Mouse (Mus musculus) lung, adult 2 months (tissue): ENCODE measurements around the gene BC004004. TPM values are rescaled to one million over a fixed set of nuclear protein-coding genes. Genes with fewer than 3 reads are reported as not detected.
A peak's percentile ranks its signal among the peaks of the same experiment; 100 is the strongest.
"Not testable (repeated sequence)": the region's sequence is repeated elsewhere in the genome, so short reads cannot be mapped to it uniquely, and the experiment has no call there.

Source experiments
- DNase-seq: peaks from one replicate; pipeline ENCODE4 v3.0.0; 2022
- H3K4me1 ChIP-seq: fragments of 200-500 bp; 2 replicates; pipeline ENCODE4 v1.6.1; 2011; ENCODE audit warnings: low read length; ENCODE audit not compliant: control insufficient read depth, insufficient read depth
- H3K4me3 ChIP-seq: fragments of 200-500 bp; replicated peaks from 2 replicates; pipeline ENCODE3; 2011; ENCODE audit warnings: low read depth, mild to moderate bottlenecking, control low read depth, low read length; ENCODE audit errors: extremely low read depth
- CTCF ChIP-seq: fragments of 200-500 bp; IDR thresholded peaks from 2 replicates; pipeline ENCODE4 v1.5.1; 2011; ENCODE audit warnings: mild to moderate bottlenecking, low read length, control low read depth; ENCODE audit not compliant: insufficient read depth
- POLR2A ChIP-seq: fragments of 200-500 bp; IDR thresholded peaks from 2 replicates; pipeline ENCODE4 v1.6.1; 2011; ENCODE audit warnings: low read depth, mild to moderate bottlenecking, control low read depth, low read length, borderline replicate concordance; ENCODE audit errors: extremely low read depth
- WGBS: fragments of 180-500 bp; shearing (Covaris S2); methylation state at CpG from one replicate; pipeline ENCODE4 v1.1.7; 2018; 5-methylcytosine and 5-hydroxymethylcytosine counted together
- polyA plus RNA-seq: library from polyadenylated mRNA; depleted of rRNA; stranded (reverse); fragments of >200 nt; gene quantifications from 2 replicates; pipeline ENCODE4 v1.2.3, GENCODE M21; 2012

Gene BC004004
- polyA plus RNA-seq, 1 experiment: 70.8 TPM

DNA sequence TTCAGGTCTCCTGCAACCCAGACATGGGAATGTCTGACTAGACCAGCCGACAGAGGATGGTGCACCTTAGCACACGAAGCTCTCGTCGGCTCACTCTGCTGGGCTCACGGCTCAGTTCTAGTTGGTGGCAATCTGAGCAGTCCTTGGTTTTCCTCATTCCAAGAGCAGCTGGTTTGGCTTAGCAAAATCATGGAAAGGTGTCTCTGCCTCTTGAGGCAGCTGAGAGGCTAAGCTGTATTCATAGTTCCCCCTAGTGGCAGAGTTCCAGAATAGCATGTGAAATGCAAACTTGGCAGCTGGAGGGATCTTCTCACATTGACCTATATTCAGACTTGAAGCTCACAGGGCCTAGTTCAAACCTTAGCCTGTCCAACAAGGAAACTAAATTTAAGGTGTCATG lies 22.0 kb upstream of the BC004004 start:
- TF ChIP-seq CTCF (peak; percentile 39), POLR2A (no peak)
- DNase-seq: peak; percentile 33
- 21% methylated on average over 5 of the region's 5 CpGs for WGBS

DNA sequence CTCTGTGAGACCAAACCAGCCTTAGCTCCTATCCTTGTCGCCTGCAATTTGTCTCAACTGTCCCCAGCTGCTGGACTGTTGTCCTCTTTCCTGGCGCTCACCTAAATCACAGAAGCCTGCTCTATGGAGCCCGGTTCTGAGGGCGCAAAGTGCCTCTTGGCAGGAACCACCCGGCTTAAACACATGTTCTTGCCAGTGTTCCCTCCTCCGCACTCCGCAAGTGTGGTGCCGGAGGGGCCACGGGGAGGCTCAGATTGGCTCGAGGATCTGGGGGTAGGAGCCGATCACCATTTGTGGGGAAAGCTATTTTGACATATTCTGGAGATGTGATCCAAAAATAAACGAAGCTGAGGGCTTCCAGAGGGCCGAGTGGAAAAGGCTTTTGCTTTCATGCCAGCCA lies 20.7 kb upstream of the BC004004 start:
- DNase-seq: no peak
- H3K4me1 ChIP-seq: peaks cover 12% of the 10 kb centered on the region
- TF ChIP-seq POLR2A: no peak
- TF ChIP-seq CTCF: no peak
- WGBS: 69% methylated on average over 13 of the region's 13 CpGs
- no peak overlapping the region for H3K4me3 ChIP-seq

More for the DNA sequence above, 22.0 kb upstream of the BC004004 start:
- Histone ChIP-seq H3K4me3 (no peak overlapping the region), H3K4me1 (peaks cover 4% of the 10 kb centered on the region)

DNA sequence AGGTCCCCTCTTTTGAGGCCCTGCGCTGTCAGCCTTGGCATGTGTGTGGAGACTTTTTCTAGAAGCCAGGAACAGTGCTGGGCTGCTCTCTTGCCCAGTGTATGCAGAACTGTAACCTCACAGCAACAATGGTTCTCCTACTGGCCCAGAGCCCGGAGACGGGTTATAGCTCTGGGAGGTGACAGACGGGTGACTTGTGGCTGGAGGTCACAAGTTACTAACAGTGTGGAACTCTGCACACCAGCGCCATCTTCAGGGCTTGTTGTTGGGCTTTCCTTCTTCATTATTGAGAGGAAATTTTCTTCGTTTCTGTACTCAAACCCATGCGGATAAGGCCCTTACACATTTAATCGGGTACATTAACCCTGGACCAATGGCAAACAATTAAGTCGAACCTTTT lies 19.1 kb upstream of the BC004004 start:
- TF ChIP-seq POLR2A: no peak
- TF ChIP-seq CTCF: peak; percentile 22; the same call in 1 of the 2 replicates
- Histone ChIP-seq H3K4me1 (peaks cover 12% of the 10 kb centered on the region), H3K4me3 (no peak overlapping the region)
- peak; percentile 20 for DNase-seq
- WGBS: 50% methylated on average over 9 of the region's 9 CpGs

DNA sequence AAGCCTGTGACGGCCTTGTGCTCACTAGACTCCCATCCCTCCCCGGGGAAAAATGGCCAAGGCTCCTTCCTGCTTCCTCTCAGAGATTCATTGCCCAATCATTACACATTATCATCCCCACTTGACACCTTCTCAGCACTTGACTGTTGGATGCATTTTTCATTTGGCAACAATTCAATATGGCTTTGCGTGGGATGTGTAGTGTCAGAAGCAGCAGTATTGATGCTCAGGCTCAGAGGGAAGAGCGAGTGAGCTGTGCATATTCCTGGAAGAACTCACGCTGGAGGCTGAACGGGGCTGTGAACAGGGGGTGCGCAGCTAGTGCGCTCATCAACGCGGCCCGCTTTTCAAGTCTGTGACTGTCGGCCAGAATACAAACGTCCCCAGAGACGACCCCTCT lies 17.6 kb upstream of the BC004004 start:
- not testable (repeated sequence) for DNase-seq, H3K4me3 ChIP-seq
- 75% methylated on average over 14 of the region's 14 CpGs for WGBS
- peaks cover 12% of the 10 kb centered on the region for H3K4me1 ChIP-seq

DNA sequence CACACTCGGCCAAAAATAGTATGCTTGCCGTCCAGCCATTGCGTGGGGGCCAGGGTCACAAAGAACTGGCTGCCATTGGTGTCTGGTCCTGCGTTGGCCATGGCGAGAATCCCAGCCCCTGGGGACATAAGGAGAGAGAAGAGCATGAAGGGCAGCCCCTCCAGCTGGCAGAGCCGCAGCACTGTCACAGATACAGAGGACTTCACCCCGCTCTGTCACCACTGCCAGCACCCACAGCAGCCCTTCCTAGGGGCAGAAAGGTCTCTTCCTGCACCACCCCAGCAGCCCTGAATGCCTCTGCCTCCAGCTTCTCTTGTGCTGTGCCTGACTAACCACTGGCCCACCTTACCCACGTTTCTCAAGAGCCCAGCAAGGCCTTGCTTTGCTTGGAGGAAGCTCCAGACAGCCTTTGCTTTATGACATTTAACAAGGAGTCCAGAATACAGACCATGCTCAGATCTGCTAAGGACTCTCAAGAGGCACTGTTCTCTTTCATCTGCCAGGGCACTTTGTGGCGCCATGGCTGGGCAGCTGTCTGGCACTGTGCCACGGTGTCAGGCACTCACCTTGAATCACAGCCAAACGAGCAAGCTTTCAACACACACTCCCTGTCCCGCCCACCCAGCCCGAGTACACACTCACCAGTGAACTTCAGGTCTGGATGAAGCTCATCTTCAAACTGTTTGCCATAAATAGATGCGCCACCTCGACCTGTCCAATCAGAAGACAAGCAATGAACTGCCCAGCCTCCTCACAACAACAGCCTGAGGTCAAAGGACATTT lies 16.8 kb upstream of the BC004004 start:
- DNase-seq: peak; percentile 73
- WGBS: 47% methylated on average over 15 of the region's 15 CpGs
- H3K4me3 ChIP-seq: no peak overlapping the region
- peaks cover 12% of the 10 kb centered on the region for H3K4me1 ChIP-seq
- TF ChIP-seq CTCF (no peak), POLR2A (no peak)

DNA sequence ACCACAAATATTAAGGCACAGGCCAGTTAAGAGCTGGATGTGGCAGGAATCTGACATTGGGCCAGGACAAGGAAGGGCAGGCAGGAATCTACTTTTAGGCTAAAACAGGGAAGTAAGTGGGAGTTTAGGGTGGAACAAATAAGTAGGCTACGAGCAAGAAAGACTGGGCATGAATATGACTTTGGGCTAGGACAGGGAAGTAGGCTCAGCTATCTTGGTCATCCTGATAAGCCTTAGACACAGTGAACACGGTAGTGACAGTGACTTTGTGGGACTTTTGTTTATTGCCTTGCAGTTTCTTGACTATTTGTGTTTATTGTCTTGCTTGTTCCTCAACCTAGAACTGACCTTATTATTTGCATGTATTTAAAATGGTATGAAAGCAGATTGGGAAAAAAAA lies 15.4 kb upstream of the BC004004 start:
- no peak for TF ChIP-seq POLR2A
- no peak for TF ChIP-seq CTCF
- DNase-seq: no peak
- H3K4me1 ChIP-seq: peaks cover 12% of the 10 kb centered on the region
- no peak overlapping the region for H3K4me3 ChIP-seq
- WGBS: 81% methylated on average over 2 of the region's 2 CpGs

DNA sequence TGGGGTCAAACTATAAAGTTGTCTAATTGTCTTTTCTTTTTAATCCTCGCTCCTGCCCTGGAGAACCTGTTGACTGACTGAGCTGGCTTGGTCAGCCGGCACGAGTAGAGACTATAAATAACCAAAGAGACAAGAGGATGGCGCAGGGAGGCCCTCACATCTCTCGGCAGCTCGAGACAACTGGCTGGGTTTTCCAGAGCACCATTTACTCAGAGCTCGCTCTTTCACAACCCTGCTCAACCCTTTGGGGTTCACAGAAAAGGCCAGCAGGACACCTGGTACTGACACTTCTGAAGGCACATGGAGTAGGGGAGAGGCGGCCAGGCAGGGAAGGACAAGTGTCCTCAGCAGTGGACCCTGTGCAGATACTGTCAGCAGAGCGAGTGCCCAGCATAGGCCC lies 14.9 kb upstream of the BC004004 start:
- TF ChIP-seq CTCF (no peak), POLR2A (no peak)
- no peak overlapping the region for H3K4me3 ChIP-seq
- 74% methylated on average over 9 of the region's 9 CpGs for WGBS
- peaks cover 13% of the 10 kb centered on the region for H3K4me1 ChIP-seq
- no peak for DNase-seq

DNA sequence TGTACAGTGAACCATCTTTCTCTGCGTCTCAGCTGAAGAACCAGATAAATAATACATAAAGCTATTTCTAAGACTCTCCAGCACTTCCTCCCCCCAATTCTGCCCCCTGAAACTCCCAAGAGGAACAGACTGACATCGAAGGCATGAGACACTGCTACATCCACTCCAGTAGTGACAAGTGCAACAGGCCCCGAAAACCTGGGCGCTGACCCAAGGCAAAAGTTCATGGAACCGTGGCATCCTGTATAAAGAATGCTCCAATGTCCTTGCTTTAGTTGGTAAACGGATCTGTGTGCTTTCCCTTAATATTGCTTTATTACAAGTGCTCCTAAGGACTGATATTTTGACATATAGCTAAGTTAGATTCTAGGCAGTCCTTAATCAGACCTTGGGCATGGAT lies 13.8 kb upstream of the BC004004 start:
- 79% methylated on average over 6 of the region's 6 CpGs for WGBS
- H3K4me3 ChIP-seq, DNase-seq: not testable (repeated sequence)
- peaks cover 13% of the 10 kb centered on the region for H3K4me1 ChIP-seq

DNA sequence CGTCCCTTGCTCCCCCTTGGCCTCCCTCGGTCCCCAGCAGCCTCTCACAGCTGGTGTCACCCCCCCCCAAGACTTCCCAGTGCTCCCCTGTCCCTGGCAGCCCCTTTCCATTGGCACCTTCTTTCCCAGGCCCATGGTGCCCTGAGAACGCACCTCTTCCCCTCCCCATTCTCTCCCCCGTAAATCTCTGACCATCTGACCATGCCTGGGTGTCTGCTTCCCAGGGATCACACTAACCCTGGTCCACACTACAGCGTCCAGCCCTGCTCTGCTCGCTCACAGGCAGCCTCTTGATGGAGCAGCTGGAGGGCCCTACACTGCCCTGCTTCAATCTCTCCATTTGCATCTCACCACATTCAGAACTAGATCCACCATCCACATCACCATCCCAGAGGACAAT lies 12.1 kb upstream of the BC004004 start:
- no peak for DNase-seq
- no peak for TF ChIP-seq POLR2A
- TF ChIP-seq CTCF: no peak
- Histone ChIP-seq H3K4me3 (no peak overlapping the region), H3K4me1 (peaks cover 10% of the 10 kb centered on the region)
- 74% methylated on average over 6 of the region's 6 CpGs for WGBS

DNA sequence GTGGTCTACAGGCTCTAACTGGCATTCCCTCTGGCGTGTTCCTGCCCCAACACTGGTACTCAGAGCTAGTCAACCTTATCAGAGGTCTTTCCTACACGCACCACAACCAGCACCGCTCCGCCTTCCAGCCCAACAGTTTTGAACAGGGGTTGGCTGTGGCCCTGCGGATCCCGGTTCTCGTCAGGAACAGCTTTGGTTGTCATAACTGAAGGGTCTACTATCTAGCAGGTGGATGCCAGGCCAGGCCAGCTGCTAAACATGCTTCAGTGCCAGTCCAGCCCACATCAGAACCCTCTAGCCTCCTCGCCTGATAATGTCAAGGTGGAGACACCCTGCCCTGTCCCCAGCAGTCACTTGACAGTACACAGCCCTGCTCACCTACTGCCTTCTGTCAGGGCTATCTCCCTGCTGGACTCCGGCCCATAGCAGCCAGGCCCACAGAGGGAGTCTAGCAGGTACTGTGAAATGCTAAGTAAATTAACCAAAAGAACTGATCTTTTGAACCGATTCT lies 11.5 kb upstream of the BC004004 start:
- Histone ChIP-seq H3K4me3 (no peak overlapping the region), H3K4me1 (peaks cover 5% of the 10 kb centered on the region)
- 81% methylated on average over 10 of the region's 10 CpGs for WGBS
- DNase-seq: no peak
- TF ChIP-seq POLR2A: no peak
- TF ChIP-seq CTCF: no peak
